In genomic region chr6:137053464-137053863, GRCm38 (mm10) we compare ENCODE assay signal across 8 mouse cellular contexts.
DNase-seq lines count a peak whose midpoint lies in the region; ATAC-seq and TF ChIP-seq lines count a peak whose summit lies in the region.

No protein-coding gene starts in this region.

- peak; percentile 9 to 17 for DNase-seq in cerebellum, adult 18-20 months
- no peak for DNase-seq in cerebellum, adult 9-11 months
- peak; percentile 11 for DNase-seq in liver
- peak; percentile 45 for DNase-seq in brain, adult 2 months (ENCODE audit: low read depth, low spot score)
- DNase-seq in large intestine, adult 2 months (ENCODE audit: low read depth, low spot score), result peak; percentile 14
- DNase-seq in stomach, postnatal 0 days (ENCODE audit: low spot score), result peak; percentile 29
- DNase-seq in left cerebral cortex, adult 9 months (ENCODE audit: low spot score in 2 of 2), result no peak

- 64% methylated on average over 5 of the region's 5 CpGs for WGBS in liver, embryonic 12.5 days (ENCODE audit: insufficient replicate concordance)
- WGBS in large intestine, adult 2 months, result 63% methylated on average over 5 of the region's 5 CpGs
- WGBS in stomach, postnatal 0 days, result 73% methylated on average over 5 of the region's 5 CpGs

- no peak overlapping the region for H3K27ac ChIP-seq in liver, embryonic 12.5 days
- H3K27ac ChIP-seq in stomach, postnatal 0 days (replicated peaks), result no peak overlapping the region

- no peak overlapping the region for H3K9ac ChIP-seq in liver, embryonic 12.5 days
- H3K9ac ChIP-seq in stomach, postnatal 0 days (ENCODE audit: low read length), result no peak overlapping the region

- ATAC-seq in liver, embryonic 12.5 days, result no peak
- no peak for ATAC-seq in stomach, postnatal 0 days (ENCODE audit: low FRiP score, low TSS enrichment)

- no peaks in the 10 kb centered on the region for H3K9me3 ChIP-seq in liver, embryonic 12.5 days (replicated peaks)
- H3K9me3 ChIP-seq in stomach, postnatal 0 days (ENCODE audit: control insufficient read depth, low read length), result no peaks in the 10 kb centered on the region

- H3K4me2 ChIP-seq in liver, embryonic 12.5 days, result no peak overlapping the region
- no peak overlapping the region for H3K4me2 ChIP-seq in stomach, postnatal 0 days (replicated peaks; ENCODE audit: low read depth)

- TF ChIP-seq CTCF in stomach, postnatal 0 days (IDR thresholded peaks at IDR 0.05; ENCODE audit: low read depth), result peak; percentile 78

- no peaks in the 10 kb centered on the region for H3K4me1 ChIP-seq in liver, embryonic 12.5 days
- H3K4me1 ChIP-seq in stomach, postnatal 0 days (replicated peaks; ENCODE audit: control insufficient read depth, insufficient read depth), result no peaks in the 10 kb centered on the region

- no peaks in the 10 kb centered on the region for H3K27me3 ChIP-seq in liver, embryonic 12.5 days (replicated peaks)
- H3K27me3 ChIP-seq in stomach, postnatal 0 days (ENCODE audit: control insufficient read depth, insufficient read depth, low read length), result no peaks in the 10 kb centered on the region

- H3K4me3 ChIP-seq in liver, embryonic 12.5 days, result no peak overlapping the region
- H3K4me3 ChIP-seq in stomach, postnatal 0 days (ENCODE audit: low read depth, low read length), result no peak overlapping the region

- TF ChIP-seq EP300 in stomach, postnatal 0 days (optimal IDR thresholded peaks at IDR 0.05), result no peak

- H3K36me3 ChIP-seq in liver, embryonic 12.5 days, result no peaks in the 10 kb centered on the region
- no peaks in the 10 kb centered on the region for H3K36me3 ChIP-seq in stomach, postnatal 0 days (ENCODE audit: control insufficient read depth, insufficient read depth, low read length)

Comparison
In these comparisons a context has a peak if more than half of its experiments do, and no peak if none do; other contexts are left out.
1. DNase-seq: peak in cerebellum, adult 18-20 months (2 of 2), liver (single experiment), brain, adult 2 months (single experiment), large intestine, adult 2 months (single experiment) and stomach, postnatal 0 days (single experiment); none in cerebellum, adult 9-11 months (single experiment) and left cerebral cortex, adult 9 months (0 of 2).